Mouse (Mus musculus): ENCODE results near the gene Cyyr1.

GRCm38 (mm10) chr16:85541676-85542273 is 11.4 kb downstream of the Cyyr1 start:
- TF ChIP-seq CTCF (IDR thresholded peaks at IDR 0.05; ENCODE audit: borderline replicate concordance, insufficient read depth, low read length) (no peak), POLR2A (IDR thresholded peaks at IDR 0.05; ENCODE audit: low read depth, low read length) (no peak)

Data from embryonic fibroblast, embryonic 13.5 days (primary cell).